Mouse (Mus musculus) CD4-positive helper T cell, adult 2 months (primary cell): ENCODE measurements around the gene Kif13a.

Source experiments
- DNase-seq: peaks from one replicate; pipeline ENCODE4 v3.0.0-alpha.2; 2012; ENCODE audit warnings: low read depth, missing footprints, low spot score

Kif13a gene

DNA sequence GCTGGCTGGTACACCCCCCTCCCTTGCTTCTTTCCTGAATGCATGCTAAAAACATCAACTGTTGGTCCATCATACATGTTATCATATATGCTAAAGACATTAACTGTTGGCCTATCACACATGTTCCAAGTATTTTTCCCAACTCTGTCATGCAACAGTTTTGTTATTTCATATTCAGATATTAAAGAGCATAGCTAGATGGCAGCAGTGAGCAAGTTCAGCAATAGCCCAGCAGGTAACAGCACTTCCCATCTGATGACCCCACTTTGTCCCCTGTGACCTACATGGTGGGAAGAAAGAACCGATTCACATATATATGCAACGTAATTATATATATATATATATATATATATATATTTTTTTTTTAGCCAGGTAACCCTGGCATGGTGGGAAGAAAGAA is 91.1 kb downstream of the Kif13a start:
- DNase-seq, result peak; percentile 27

- DNase-seq, result no peak
These were observed 94.3 kb downstream of the Kif13a start for GRCm38 (mm10) chr13:46835351-46835750.

GRCm38 (mm10) chr13:46834805-46835204 is 94.9 kb downstream of the Kif13a start:
- DNase-seq, result no peak

DNA sequence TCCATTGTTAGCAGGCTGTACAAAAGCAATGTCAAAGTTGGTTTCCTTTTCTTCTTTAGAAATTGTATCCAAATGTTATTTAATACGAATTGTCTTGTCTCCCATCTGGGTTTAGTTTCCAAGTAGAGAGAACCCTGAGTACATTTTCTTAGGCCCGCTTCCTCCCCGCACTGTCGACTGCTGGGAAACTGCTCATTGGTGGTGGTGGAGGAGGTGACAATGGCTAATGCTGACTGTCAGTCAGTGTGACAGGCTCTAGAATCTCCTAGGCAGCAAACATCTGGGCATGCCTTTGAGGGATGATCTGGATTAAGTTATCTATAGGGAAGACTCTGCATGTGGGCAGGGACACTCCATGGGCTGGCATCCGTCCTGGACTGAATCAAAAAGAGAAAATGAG is 96.1 kb downstream of the Kif13a start:
- DNase-seq, result no peak

GRCm38 (mm10) chr13:46832956-46833355 is 96.7 kb downstream of the Kif13a start:
- peak; percentile 26 for DNase-seq

DNA sequence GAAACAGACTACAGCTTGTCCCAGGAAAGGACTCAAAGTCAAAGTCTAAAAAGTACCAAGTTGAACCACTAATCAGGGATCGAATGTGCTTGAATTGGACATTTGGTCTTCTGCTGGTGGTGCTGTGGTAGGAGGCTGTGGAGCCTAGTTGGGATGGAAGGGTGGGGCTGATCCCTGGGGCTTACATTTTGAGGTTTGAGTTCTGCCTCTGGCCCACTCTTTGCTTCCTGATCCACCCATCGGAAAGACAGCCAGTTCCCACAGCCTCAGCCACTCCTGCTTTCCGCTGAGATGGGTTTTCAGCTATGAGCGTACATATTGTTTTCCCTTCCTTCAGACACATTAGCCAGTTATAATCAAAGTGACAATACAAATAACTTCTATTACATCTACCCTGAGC is 106.4 kb downstream of the Kif13a start:
- no peak for DNase-seq

DNA sequence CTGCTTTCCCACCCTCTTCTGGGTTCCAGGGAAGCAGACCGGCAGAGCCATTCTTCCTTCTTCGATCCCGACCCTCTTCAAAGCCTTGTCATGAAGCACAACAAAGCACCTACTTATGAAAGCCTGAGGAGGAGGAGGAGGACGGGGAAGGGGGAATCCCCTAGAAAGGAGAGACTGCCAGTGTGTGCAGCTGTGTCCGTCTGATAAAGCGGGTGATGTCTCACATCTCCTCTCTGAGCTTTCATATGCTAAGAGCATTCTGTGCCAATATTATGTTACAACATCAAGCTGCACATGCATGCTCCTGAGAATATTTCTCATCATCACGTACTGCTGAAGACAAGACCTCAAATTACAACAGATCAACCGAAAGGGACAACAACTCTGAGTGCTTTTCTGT is 107.5 kb downstream of the Kif13a start:
- DNase-seq, result no peak

DNA sequence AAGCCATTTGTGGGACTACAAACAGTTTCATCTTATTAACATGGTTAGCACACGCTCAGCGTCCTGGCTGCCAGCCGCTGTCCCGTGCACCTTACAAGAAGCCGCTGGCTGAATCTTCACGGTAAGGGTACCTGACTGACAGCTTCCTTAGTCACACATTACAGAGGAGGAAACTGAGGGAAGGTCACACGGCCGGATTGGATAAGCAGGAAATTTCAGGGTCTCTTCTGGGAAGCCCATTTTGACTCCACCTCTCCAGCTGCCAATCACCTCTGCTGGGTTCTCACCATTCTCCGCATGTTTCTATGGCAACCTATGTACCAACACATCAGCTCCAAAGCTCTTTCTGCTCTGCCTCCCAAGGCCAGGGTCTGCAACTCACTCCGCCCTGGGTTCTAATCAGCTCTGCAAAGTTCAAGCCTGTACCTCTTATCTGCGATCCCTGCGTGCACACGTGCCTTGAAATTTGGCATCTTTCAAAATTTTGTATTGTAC is 109.9 kb downstream of the Kif13a start:
- no peak for DNase-seq

DNA sequence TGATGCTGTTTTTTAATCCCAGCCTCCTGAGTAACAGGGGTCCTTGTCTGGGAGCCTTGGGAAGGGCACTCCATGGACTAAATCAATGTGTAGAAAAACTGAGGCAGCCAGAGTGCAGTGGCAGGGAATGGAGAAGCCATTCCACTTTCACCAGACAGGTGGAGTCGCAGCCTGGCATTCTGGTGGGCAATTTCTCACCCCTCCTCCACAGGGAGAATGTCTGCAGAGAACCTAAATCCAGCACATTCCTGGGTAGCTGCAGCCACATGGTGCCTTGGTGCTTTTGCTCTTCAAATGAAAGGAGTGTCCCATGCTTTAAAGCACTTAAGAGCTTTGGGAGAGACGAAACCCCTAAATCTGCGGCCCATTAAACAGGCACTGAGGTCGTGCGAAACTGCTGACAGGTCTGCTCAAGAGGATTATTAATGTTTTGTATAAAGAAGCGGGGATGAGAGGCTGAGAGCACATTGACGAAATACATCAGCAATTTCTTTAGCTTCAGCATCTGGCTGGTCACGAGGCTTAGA is 110.4 kb downstream of the Kif13a start:
- DNase-seq, result no peak

DNA sequence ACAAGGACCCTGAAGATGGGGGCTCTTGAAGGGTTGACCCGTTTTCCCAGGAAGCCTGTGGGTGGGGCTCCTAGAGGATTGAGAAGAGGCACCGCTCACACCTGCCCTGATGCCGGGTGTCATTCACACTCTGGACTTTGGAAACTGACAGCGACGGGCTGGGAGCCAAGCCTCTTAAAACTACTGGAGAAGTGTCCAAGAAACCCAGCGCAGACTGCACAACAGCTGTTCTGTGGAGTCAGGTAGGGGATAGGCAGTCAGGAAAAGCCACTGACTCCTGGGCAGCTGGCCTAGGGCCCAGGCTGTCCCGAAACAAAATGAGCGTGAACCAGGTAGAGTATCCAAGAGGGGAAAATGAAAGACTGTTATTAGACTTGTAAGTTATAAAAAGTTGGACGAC is 111.3 kb downstream of the Kif13a start:
- no peak for DNase-seq

- DNase-seq, result no peak
These were observed 117.0 kb downstream of the Kif13a start for GRCm38 (mm10) chr13:46812648-46813184.

GRCm38 (mm10) chr13:46811696-46812095 is 118.0 kb downstream of the Kif13a start:
- DNase-seq, result no peak

DNA sequence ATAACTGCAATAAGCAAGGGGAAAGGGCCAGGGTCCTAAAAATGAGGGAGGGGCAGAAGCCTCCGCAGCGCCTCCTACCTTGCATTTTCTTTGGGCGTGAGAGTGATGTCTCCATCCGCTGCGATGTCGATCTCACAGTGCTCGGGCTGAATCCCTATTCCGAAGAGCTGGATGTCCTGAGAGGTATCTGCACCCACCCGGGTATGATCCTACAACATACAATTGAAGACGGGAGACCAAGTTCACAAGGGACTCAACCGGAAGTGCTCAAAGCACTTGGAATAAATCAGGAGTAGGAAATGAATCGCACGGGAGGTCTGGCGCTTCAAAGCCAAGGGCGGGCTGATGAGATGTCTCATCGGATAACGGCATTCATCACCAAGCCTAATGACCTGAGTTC is 119.1 kb downstream of the Kif13a start:
- no peak for DNase-seq

GRCm38 (mm10) chr13:46810098-46810497 is 119.6 kb downstream of the Kif13a start:
- peak; percentile 45 for DNase-seq

DNA sequence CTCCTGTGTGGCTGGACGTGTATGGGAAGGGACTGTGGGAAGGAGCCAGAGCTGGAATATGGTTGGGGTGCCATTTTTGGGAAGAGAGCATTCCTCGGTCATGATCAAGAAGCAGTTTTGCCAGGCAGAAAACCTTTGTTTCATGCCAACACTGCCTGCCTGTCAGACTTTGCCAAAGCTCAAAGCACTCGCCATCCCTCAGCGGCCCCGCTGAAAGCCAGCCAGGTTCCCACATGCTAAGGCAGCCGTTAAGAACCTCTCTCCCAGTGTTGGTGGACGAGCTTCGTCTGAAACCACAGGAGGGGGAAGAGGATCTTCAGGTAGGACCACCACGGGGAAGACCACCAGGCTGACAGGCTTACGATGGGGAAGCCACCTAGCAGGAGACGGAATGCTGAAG is 121.8 kb downstream of the Kif13a start:
- no peak for DNase-seq

DNA sequence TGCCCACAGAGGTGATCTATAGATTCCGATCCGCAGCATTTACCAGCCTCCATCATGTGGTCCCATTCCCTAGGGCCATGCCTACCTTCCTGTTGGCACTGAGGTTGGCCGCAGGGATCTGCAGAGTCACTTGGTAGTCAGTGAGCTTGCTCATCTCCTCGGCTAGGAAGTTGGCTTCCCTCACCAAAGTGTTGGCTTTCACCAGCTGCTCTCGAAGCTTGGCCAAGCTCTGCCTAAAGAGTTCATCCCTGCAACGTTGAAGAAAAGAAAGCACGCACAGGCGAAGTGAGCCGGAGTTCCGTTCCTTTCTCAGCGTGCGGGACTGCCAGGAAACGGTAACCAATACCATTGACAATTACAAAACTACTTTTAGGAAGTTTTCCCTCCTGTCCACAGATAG is 128.5 kb downstream of the Kif13a start:
- no peak for DNase-seq

DNA sequence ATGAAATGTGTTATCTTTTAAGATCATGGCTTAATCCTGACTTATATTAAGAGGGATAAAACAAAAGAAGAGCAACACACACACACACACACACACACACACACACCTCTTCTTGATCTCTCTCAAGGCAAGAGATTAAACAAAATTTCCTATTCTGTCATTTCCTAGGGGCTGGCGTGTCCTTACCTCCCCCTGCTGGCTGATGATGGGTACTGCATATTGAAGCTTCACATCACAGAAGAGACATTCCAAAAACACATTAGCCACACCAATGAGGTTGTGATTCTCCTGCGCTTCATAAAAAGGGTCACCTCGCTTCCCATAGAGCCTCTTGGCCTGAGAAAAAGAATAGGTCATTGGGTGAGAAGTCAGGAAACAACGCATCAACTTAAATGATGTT is 131.5 kb downstream of the Kif13a start:
- peak; percentile 79 for DNase-seq

GRCm38 (mm10) chr13:46796381-46796780 is 133.3 kb downstream of the Kif13a start:
- DNase-seq, result no peak

DNA sequence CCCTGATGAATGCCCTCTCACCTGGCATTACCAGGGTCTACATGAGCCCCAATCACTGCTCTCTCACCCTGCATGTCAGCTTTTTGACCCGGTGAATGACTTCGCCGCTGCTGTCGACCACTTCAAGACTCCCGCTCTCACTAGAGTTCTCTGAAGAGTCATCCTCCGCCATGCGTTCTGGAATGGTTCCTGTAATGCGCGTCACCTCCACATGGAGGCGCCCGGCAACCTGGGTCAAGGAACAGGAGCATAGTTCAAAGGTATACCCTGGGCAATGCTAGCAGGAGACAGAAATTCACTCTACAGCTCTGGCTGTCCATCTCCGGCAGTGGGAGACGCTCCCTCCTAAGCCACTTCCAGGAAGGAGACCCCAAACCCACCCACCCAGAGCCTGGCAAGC is 135.8 kb downstream of the Kif13a start:
- DNase-seq, result peak; percentile 19

DNA sequence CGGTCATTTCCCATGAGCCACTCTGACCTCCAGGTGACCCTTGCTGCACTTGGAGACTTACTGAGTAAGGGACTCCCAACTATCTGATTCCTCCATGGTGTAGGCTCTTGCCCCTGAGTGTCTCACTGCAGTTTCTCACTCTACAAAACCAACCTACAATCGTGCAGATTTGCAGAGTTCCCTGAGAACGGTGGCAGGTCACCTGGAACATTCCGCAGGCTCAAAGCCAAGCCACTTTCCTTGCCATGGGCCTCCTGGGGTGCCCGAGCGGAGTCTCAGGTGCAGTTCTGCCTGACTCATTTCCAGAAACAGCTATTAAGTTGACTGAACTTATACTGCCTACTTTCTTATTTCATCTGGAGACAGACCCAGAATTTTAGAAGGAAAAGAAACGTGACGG is 141.2 kb downstream of the Kif13a start:
- no peak for DNase-seq

DNA sequence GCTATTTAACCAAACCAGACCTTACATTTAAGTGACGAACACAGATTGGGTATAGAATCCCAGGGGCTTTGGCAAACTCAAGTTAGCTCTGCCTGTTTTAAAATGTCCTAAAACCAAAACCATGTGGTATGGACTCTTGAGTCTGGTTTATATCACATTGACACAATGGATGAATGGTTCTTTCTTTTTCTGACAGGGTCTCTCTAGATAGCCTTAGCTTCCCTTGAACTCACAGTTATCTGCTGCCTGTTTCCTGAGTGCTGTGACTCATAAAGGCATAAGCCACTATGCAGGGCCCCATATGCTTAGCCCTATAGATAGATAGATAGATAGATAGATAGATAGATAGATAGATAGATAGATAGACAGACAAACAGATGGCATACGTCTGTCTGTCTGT is 142.8 kb downstream of the Kif13a start:
- no peak for DNase-seq

- no peak for DNase-seq
These were observed 143.6 kb downstream of the Kif13a start for GRCm38 (mm10) chr13:46786064-46786561.

DNA sequence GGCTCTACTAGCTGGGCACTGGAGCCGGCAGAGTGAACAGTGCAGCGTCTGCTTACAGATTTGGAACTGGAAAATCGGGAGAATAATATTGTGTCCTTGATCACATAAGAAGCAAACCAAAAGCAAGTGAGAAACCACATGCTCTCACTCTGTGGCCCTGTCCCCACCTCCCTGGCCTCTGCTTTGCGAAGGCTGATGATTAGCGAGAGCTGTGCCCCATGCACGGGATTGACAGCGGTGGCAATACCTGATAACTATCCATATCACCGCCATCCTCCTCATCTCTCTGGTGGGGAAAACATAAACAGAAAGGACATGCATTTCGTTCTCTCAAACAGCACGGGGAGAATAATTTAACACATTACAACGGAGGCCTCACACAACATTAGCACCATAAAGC is 149.3 kb downstream of the Kif13a start:
- no peak for DNase-seq

DNA sequence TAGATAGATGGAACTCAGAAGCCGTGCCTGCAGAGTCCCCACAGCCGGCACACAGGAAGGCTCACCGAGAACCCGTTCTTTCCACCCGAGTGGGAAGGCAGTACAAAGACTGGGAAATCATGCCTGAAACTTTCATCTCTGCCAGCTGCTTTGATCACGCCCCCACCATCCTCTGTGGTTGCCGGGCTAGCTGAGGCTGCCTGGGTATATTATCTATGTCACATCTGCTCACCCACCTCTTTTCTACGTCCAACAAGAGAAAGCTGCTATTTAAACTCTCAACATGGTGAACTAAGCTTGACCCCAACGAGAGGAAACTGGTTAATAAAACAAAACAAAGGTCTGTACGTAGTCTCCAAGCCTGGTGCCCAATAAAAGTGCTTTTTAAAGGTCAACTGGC is 149.8 kb downstream of the Kif13a start:
- peak; percentile 79 for DNase-seq
